Mouse (Mus musculus) E14TG2a.4 (cell line): ENCODE measurements around the gene Olfr679.
"Not testable (repeated sequence)": the region's sequence is repeated elsewhere in the genome, so short reads cannot be mapped to it uniquely, and the experiment has no call there.

Experiments
- CTCF ChIP-seq: conservative IDR thresholded peaks from 2 replicates; pipeline ENCODE4 v1.5.1; 2014; ENCODE audit warnings: low read length
- NANOG ChIP-seq: IDR thresholded peaks from 2 replicates; pipeline ENCODE4 v1.6.1; 2014; ENCODE audit warnings: borderline replicate concordance, low read length, mixed read lengths
- POU5F1 ChIP-seq: IDR thresholded peaks from 2 replicates; pipeline ENCODE4 v1.6.1; 2014; ENCODE audit warnings: low read length, borderline replicate concordance

DNA sequence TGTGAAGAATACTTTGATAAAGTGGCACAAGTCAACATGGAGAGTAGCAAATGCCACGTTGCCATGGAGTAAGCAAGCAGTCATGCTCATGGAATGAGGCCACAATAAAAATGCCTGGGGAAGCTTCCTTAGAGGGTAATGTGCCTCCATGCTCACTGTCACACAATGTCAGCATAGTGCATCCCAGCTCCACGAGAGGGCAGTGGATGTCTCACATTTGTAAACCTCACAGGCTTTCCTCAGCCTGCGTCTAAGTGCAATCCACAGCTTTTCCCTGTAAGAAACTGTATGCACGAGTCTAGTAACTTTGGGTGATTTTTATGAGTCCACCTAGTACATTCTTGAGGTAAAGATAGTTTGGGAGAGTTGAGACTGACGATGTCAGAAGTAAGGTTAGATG lies 47.2 kb upstream of the Olfr679 start:
- not testable (repeated sequence) for TF ChIP-seq CTCF, POU5F1, NANOG
